Mouse (Mus musculus): ENCODE results near the gene Fam189b.
"Not testable (repeated sequence)": the region's sequence is repeated elsewhere in the genome, so short reads cannot be mapped to it uniquely, and the experiment has no call there.

Fam189b gene

GRCm38 (mm10) chr3:89202253-89203141 is 19.6 kb downstream of the Fam189b start, which contains the start of gene Gba:
Gene Gba, plus strand, starts transcription at chr3:89202928.
- in situ Hi-C loops (cut with MboI; ENCODE audit: low sequenced_read_pairs) = no loop called here

DNA sequence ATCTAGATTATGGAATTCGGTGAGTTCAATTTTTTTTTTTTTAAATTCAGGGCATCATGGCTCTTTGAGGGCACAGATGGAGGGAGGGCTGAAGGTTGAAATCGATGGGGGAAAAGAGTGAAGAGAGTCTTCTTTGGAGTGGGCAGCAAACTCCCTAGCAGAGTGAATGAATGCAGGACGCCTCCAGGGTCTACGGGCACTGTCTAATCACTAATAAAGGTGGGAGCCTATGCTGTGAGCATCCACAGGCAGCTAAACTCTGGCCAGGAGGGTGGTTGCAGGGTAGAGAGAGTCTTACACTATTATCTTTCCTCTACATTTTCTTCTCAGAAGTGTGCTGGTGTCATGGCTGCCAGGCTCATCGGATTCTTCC is 20.2 kb downstream of the Fam189b start:
- in situ Hi-C loops (cut with MboI; ENCODE audit: low sequenced_read_pairs) = no loop called here

- in situ Hi-C loops (cut with MboI; ENCODE audit: low sequenced_read_pairs) = no loop called here
Measured at GRCm38 (mm10) chr3:89206079-89206478, 23.1 kb downstream of the Fam189b start.

- in situ Hi-C loops (cut with MboI; ENCODE audit: low sequenced_read_pairs) = no loop called here
Measured at GRCm38 (mm10) chr3:89206695-89207094, 23.8 kb downstream of the Fam189b start.

GRCm38 (mm10) chr3:89208075-89208657 is 25.2 kb downstream of the Fam189b start:
- in situ Hi-C loops (cut with MboI; ENCODE audit: low sequenced_read_pairs) = no loop called here

GRCm38 (mm10) chr3:89208736-89209135 is 25.8 kb downstream of the Fam189b start:
- in situ Hi-C loops (cut with MboI; ENCODE audit: low sequenced_read_pairs) = no loop called here

GRCm38 (mm10) chr3:89209731-89210130 is 26.8 kb downstream of the Fam189b start:
- in situ Hi-C loops (cut with MboI; ENCODE audit: low sequenced_read_pairs) = no loop called here

- in situ Hi-C loops (cut with MboI; ENCODE audit: low sequenced_read_pairs) = no loop called here
Measured at GRCm38 (mm10) chr3:89210162-89210561, 27.2 kb downstream of the Fam189b start.

- in situ Hi-C loops (cut with MboI; ENCODE audit: low sequenced_read_pairs) = no loop called here
Measured at GRCm38 (mm10) chr3:89210731-89211130, 27.8 kb downstream of the Fam189b start.

DNA sequence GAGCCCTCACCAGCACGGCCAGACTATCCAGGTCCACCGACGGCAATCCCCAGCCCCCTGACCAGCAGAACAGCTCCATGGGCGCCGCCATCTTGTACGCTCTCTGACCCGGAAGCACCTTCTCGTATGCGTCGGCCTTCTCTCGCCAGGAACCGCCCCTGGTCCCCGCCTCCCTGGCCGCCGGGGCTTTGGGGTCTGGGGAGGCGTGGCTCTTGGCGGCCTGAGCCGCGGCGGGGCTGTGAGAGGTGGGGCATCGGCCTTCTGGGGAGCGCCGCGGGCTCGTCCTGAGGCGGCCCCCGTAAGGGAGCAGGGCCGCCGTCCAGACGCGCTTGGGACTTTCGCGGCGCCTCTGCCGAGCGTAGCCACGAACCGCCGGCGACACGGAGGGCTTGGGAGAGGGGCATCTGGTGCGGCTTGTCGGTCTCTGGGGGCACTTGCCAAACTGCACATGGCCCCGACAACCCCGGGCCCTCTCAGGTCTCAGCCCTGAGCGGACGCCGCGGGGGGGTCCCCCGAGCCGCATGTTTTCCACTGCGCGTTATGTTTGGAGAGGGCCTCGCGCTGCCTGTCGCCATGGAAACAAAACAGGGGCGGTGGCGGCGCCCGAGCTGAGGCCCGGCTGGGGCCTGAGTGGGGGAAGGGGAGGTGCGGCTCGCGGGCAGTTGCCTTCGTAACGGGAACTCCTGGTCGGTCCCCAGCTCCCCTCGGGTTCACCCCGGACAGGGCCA is 31.0 kb downstream of the Fam189b start:
- in situ Hi-C loops (cut with MboI; ENCODE audit: low sequenced_read_pairs) = no loop called here

DNA sequence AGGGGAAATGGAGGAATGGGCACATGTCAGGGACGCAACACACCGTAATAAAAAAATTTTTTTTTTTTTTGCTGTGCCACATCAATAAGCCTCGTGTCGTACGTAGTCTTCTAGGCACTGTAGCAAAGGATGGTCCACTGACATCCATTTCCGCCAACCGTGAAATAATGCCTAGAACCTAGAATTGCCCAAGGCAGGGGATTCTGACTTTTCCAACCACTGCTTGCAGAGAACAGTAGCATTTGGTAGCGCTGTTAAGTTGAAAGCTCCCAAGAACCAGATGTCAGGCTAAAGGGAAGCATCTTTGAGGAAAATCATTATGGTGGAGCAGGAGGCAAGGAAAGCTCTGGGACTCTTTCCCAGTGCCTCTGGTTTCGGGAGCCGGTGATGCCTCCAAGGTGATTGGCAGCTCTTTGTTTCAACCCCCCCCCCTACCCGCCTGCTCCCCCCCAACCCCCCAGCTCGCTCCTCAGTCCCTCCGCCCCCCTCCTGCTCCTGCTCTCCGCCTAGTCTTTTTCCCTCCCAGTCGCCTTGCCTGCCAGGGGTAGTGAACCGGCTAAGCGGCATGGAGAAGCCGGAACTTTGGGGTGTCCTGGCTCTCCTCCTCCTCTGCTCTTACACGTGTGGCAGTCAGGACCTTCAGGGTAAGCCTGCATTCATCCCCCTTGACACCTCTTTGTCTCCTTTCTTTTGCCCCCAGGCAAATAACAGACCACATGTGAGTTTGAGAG is 31.9 kb downstream of the Fam189b start, which contains the start of gene Thbs3:
Gene Thbs3 (plus strand): TSS at position 500 of the 731 bp plus-strand sequence.
- in situ Hi-C loops (cut with MboI; ENCODE audit: low sequenced_read_pairs) = no loop called here

DNA sequence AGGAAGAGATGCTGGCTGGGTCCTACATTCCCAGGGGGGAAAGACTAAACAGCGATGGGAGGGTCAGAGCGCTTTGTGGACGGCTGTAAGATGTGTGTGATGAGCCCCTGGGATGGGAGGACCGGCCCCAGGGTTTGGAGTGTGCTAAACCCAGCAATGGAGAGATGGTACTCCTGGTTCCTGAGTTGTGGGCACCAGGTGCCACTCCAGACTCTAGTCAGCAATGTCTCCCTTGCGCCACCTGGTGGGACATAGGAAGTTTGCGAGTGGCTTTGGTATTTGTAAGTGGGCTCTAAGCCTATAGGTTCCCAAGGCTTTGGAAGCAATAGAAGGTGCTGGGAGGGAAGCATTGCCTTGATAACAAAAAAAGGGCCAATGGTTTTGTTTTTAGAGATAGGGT is 32.9 kb downstream of the Fam189b start:
- in situ Hi-C loops (cut with MboI; ENCODE audit: low sequenced_read_pairs) = no loop called here

GRCm38 (mm10) chr3:89216407-89216806 is 33.5 kb downstream of the Fam189b start:
- in situ Hi-C loops (cut with MboI; ENCODE audit: low sequenced_read_pairs) = not testable (repeated sequence)

DNA sequence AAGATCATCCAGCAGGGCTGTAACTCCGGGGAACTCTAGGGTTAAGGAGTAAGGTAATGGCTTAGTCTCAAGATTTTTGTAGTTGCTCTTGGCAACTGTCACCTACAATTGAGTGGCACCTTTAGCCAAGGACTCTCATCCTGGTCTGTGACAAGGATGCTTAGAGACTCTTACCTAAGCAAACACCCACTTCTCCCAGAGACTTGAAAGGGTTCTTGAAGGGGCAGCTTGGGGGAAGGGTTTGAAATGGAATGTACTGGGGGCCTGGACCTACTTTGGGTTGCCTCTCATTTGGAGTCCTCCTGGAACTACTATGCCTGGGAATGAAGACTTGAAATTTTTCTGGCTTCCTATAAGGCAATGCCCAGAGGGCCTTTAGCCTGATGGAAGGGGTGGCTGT is 35.3 kb downstream of the Fam189b start:
- in situ Hi-C loops (cut with MboI; ENCODE audit: low sequenced_read_pairs) = no loop called here

DNA sequence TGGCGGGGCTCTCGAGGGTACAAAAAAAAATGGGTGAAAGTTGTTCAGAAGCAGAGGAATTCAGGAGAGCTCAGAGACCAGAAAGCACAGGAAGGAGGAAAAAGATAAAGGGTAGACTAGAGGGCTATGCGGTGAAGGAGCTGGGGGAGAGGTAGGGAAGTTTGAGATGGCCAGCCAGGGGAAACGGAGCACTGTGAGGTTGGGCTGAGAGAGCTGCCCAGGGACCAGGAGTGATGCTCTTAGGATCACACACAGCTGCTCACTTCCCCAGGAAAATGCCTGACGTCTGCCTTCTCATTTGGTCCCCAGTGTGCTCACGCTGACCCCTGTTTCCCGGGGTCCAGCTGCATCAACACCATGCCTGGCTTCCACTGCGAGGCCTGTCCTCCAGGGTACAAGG is 36.6 kb downstream of the Fam189b start:
- in situ Hi-C loops (cut with MboI; ENCODE audit: low sequenced_read_pairs) = no loop called here

- in situ Hi-C loops (cut with MboI; ENCODE audit: low sequenced_read_pairs) = no loop called here
Measured at GRCm38 (mm10) chr3:89221167-89221566, 38.2 kb downstream of the Fam189b start.

- in situ Hi-C loops (cut with MboI; ENCODE audit: low sequenced_read_pairs) = no loop called here
Measured at GRCm38 (mm10) chr3:89224796-89225195, 41.9 kb downstream of the Fam189b start.

GRCm38 (mm10) chr3:89225321-89225815 is 42.4 kb downstream of the Fam189b start:
- in situ Hi-C loops (cut with MboI; ENCODE audit: low sequenced_read_pairs) = no loop called here

DNA sequence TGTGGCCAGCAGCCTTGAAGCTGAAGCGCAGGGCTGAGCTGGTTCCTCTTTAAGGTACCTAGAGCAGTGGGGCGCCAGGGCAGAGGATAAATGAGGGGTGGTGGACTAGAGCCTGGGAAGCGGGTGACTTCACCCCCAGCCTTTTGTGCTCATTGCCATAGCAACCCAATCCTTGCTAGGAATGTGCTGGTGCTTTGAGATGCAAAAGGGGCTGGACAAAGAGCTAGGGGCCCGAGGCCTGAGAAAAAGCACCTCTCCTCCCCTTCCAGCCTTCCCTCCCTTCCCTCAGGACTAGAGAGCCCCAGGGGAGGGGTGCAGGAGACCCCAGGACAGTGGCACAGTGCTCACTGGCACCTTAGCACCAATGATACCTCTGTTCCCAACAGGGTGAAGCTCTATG is 43.0 kb downstream of the Fam189b start:
- in situ Hi-C loops (cut with MboI; ENCODE audit: low sequenced_read_pairs) = no loop called here

DNA sequence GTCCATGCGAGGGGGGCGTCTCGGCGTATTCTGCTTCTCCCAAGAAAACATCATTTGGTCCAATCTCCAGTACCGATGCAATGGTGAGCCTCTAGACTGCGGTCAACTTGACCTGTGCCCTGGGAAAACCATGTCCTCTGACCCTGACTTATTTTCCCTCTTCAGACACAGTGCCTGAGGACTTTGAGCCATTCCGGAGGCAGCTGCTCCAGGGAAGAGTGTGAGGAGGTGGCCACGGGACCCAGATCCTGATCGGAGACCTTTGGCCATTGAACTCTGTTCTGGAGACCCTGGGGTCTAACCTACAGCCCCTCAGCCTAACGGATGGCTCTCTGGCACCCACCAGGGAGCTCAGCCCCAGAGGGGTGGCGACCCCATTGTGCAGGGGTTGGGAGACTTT is 43.4 kb downstream of the Fam189b start:
- in situ Hi-C loops (cut with MboI; ENCODE audit: low sequenced_read_pairs) = no loop called here

DNA sequence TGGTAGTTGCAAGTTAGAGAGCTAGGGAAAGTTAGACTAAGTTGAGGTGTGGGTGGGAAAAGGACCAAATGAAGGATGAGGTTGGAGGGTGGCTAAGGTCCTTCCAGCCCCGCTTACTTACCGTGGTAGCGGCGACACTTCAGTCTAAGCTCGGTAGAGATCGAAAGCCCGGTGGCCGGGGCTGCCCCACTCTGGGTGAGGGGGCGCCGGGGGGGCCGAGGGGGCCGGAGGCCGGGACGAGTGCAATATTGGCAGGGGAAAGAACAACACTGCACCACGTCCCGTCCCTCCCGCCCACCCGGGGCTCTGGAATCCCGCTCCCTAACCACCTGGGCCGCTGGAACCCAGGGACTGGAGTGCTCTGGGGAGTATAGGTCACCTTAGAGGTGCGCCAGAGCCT is 44.0 kb downstream of the Fam189b start, which contains the start of gene Mtx1:
Gene Mtx1 (minus strand): TSS at position 189 of the 400 bp plus-strand sequence.
- in situ Hi-C loops (cut with MboI; ENCODE audit: low sequenced_read_pairs) = no loop called here
